Mouse (Mus musculus): Measurements from ENCODE around the gene Gm8947.
"Not testable (repeated sequence)": the region's sequence is repeated elsewhere in the genome, so short reads cannot be mapped to it uniquely, and the experiment has no call there.

DNA sequence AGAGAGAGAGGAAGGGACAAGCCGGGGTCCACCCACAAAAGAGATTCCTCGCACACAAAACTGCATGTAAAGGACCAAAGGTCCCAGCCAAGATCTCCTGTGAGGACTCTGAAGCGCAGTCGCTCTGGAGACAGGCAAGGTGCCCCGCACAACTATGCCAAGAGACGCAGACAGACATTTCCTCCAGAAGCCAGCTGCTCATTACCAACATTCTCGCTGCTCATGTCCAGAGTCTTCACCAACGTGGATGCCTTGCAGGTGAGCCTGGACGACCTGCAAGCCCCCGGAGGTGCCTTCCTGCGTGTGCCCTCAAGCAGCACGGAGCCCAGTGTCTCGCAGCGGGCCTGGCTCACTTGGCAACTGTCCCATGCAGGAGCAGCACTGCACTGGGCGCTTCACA, 563 bp downstream of the Gm8947 start:
- TF ChIP-seq CTCF (conservative IDR thresholded peaks at IDR 0.05; ENCODE audit: low read length); NANOG (IDR thresholded peaks at IDR 0.05; ENCODE audit: borderline replicate concordance, low read length); POU5F1 (IDR thresholded peaks at IDR 0.05; ENCODE audit: borderline replicate concordance, low read length): not testable (repeated sequence)
